Mouse (Mus musculus) heart, embryonic 11.5 days (tissue): Measurements from ENCODE around the gene Bri3bp. TPM values are rescaled to one million over a fixed set of nuclear protein-coding genes. Genes with fewer than 3 reads are reported as not detected.
"Not testable (repeated sequence)": the region's sequence is repeated elsewhere in the genome, so short reads cannot be mapped to it uniquely, and the experiment has no call there.

Experiments
- ATAC-seq: fragments of 200-750 bp; cut with Nextera tagmentation; replicated peaks from 2 replicates; pipeline ENCODE4 v1.8.0; 2017; ENCODE audit warnings: moderate library complexity; ENCODE audit not compliant: insufficient number of reproducible peaks, low FRiP score, low TSS enrichment
- H3K27ac ChIP-seq: fragments of 300-500 bp; sonication (generic); 2 replicates; pipeline ENCODE4 v1.5.1; 2014; ENCODE audit warnings: mild to moderate bottlenecking, low read depth, low read length
- H3K27me3 ChIP-seq: fragments of 300-500 bp; sonication (generic); 2 replicates; pipeline ENCODE4 v1.6.1; 2014; ENCODE audit warnings: mild to moderate bottlenecking, low read length, mixed read lengths; ENCODE audit not compliant: control insufficient read depth, insufficient read depth
- H3K36me3 ChIP-seq: fragments of 300-500 bp; sonication (generic); 2 replicates; pipeline ENCODE4 v1.6.1; 2014; ENCODE audit warnings: mild to moderate bottlenecking, low read length, moderate library complexity, mixed read lengths; ENCODE audit not compliant: control insufficient read depth, insufficient read depth
- H3K4me1 ChIP-seq: fragments of 300-500 bp; sonication (generic); 2 replicates; pipeline ENCODE4 v1.6.1; 2014; ENCODE audit warnings: low read length; ENCODE audit not compliant: control insufficient read depth, insufficient read depth
- H3K4me2 ChIP-seq: fragments of 300-500 bp; sonication (generic); 2 replicates; pipeline ENCODE4 v1.6.1; 2014; ENCODE audit warnings: mild to moderate bottlenecking, moderate library complexity
- H3K4me3 ChIP-seq: fragments of 300-500 bp; sonication (generic); 2 replicates; pipeline ENCODE4 v1.5.1; 2014; ENCODE audit warnings: low read depth, low read length
- H3K9ac ChIP-seq: fragments of 300-500 bp; sonication (generic); 2 replicates; pipeline ENCODE4 v1.6.1; 2014; ENCODE audit warnings: mild to moderate bottlenecking, low read depth, low read length, moderate library complexity
- H3K9me3 ChIP-seq: fragments of 300-500 bp; sonication (generic); replicated peaks from 2 replicates; pipeline ENCODE4 v1.6.1; 2016; ENCODE audit warnings: low read length; ENCODE audit not compliant: control insufficient read depth
- WGBS: fragments of 180-500 bp; shearing (Covaris S2); extraction: QIAGEN DNeasy Blood & Tissue Kit; methylation state at CpG from one replicate; pipeline ENCODE4 v1.1.7; 2014; ENCODE audit not compliant: insufficient replicate concordance; 5-methylcytosine and 5-hydroxymethylcytosine counted together
- polyA plus RNA-seq: library from polyadenylated mRNA; unstranded; fragments of >200 nt; fragmentation: Nextera tagmentation; extraction: Ambion mirVana; gene quantifications from 2 replicates; pipeline ENCODE4 v1.2.1, GENCODE M21; 2014

Bri3bp gene
- polyA plus RNA-seq, 1 experiment from 2014 or later: 32.7 TPM

- no peaks in the 10 kb centered on the region for H3K4me1 ChIP-seq
- H3K27ac ChIP-seq: no peak overlapping the region
- no peak for ATAC-seq
- H3K27me3 ChIP-seq: no peaks in the 10 kb centered on the region
- no peaks in the 10 kb centered on the region for H3K9me3 ChIP-seq
- no peak overlapping the region for H3K4me2 ChIP-seq
- no peak overlapping the region for H3K4me3 ChIP-seq
- no peak overlapping the region for H3K9ac ChIP-seq
- H3K36me3 ChIP-seq: peaks cover 56% of the 10 kb centered on the region
- 89% methylated on average over 12 of the region's 12 CpGs for WGBS
These were observed 22.7 kb upstream of the Bri3bp start for GRCm38 (mm10) chr5:125418636-125419035.

GRCm38 (mm10) chr5:125419124-125419523 is 22.2 kb upstream of the Bri3bp start:
- H3K27ac ChIP-seq: no peak overlapping the region
- no peaks in the 10 kb centered on the region for H3K9me3 ChIP-seq
- no peak overlapping the region for H3K4me2 ChIP-seq
- H3K4me1 ChIP-seq: no peaks in the 10 kb centered on the region
- H3K27me3 ChIP-seq: no peaks in the 10 kb centered on the region
- no peak overlapping the region for H3K9ac ChIP-seq
- H3K36me3 ChIP-seq: peaks cover 56% of the 10 kb centered on the region
- no peak overlapping the region for H3K4me3 ChIP-seq
- WGBS: 83% methylated on average over 11 of the region's 11 CpGs
- no peak for ATAC-seq

- WGBS: 92% methylated on average over 10 of the region's 10 CpGs
These were observed 15.6 kb upstream of the Bri3bp start for GRCm38 (mm10) chr5:125425698-125426276.

GRCm38 (mm10) chr5:125426343-125426742 is 15.0 kb upstream of the Bri3bp start:
- Histone ChIP-seq H3K27ac (peak overlapping the region; percentile 46; the same call in 1 of the 2 replicates), H3K4me2 (no peak overlapping the region), H3K27me3 (no peaks in the 10 kb centered on the region), H3K9me3 (no peaks in the 10 kb centered on the region), H3K9ac (no peak overlapping the region), H3K36me3 (peaks cover 52% of the 10 kb centered on the region), H3K4me3 (no peak overlapping the region), H3K4me1 (no peaks in the 10 kb centered on the region)
- 88% methylated on average over 10 of the region's 10 CpGs for WGBS
- no peak for ATAC-seq

More at GRCm38 (mm10) chr5:125425698-125426276, 15.6 kb upstream of the Bri3bp start:
- Histone ChIP-seq H3K27me3 (no peaks in the 10 kb centered on the region), H3K9me3 (no peaks in the 10 kb centered on the region), H3K4me3 (no peak overlapping the region), H3K4me1 (no peaks in the 10 kb centered on the region), H3K9ac (no peak overlapping the region), H3K27ac (peak overlapping the region; percentile 22; the same call in 1 of the 2 replicates), H3K4me2 (no peak overlapping the region), H3K36me3 (peaks cover 52% of the 10 kb centered on the region)
- no peak for ATAC-seq

- H3K9me3 ChIP-seq, ATAC-seq, H3K9ac ChIP-seq, H3K4me3 ChIP-seq, H3K4me2 ChIP-seq, H3K27me3 ChIP-seq, H3K27ac ChIP-seq, H3K4me1 ChIP-seq: not testable (repeated sequence)
- peaks cover 24% of the 10 kb centered on the region for H3K36me3 ChIP-seq
- WGBS: 93% methylated on average over 2 of the region's 2 CpGs
These were observed 9.0 kb upstream of the Bri3bp start for GRCm38 (mm10) chr5:125432324-125432723.

- WGBS: under 1% methylated on average over 45 of the region's 46 CpGs
- H3K9ac ChIP-seq: peak within 1 kb of the TSS; percentile 86
- H3K36me3 ChIP-seq: peaks cover 14% of the 10 kb centered on the region
- H3K4me2 ChIP-seq: peak within 1 kb of the TSS; percentile 95
- no peaks in the 10 kb centered on the region for H3K27me3 ChIP-seq
- no peaks in the 10 kb centered on the region for H3K9me3 ChIP-seq
- peak within 1 kb of the TSS; percentile 85 for H3K4me3 ChIP-seq
- peak within 1 kb of the TSS; percentile 46; the same call in 1 of the 2 replicates for H3K27ac ChIP-seq
- peaks cover 4% of the 10 kb centered on the region for H3K4me1 ChIP-seq
- peak; percentile 93 for ATAC-seq
These were observed 7.5 kb upstream of the Bri3bp start, which contains the start of gene Dhx37 for GRCm38 (mm10) chr5:125433793-125434337. TSS of gene Dhx37 (minus strand) at chr5:125434121.

GRCm38 (mm10) chr5:125434347-125434746 is 7.0 kb upstream of the Bri3bp start:
- not testable (repeated sequence) for H3K4me1 ChIP-seq, H3K9me3 ChIP-seq, H3K27ac ChIP-seq, ATAC-seq, H3K27me3 ChIP-seq, H3K9ac ChIP-seq, H3K36me3 ChIP-seq
- H3K4me3 ChIP-seq: peak overlapping the region; percentile 85
- 55% methylated on average over 15 of the region's 15 CpGs for WGBS
- peak overlapping the region; percentile 95 for H3K4me2 ChIP-seq

- 3% methylated on average over 7 of the region's 7 CpGs for WGBS
- Histone ChIP-seq H3K36me3 (no peaks in the 10 kb centered on the region; the same call in 1 of the 2 replicates), H3K4me2 (peak overlapping the region; percentile 87), H3K27ac (peak overlapping the region; percentile 66), H3K27me3 (no peaks in the 10 kb centered on the region), H3K4me1 (no peaks in the 10 kb centered on the region), H3K9me3 (no peaks in the 10 kb centered on the region), H3K9ac (peak overlapping the region; percentile 91), H3K4me3 (peak overlapping the region; percentile 94)
- no peak for ATAC-seq
These were observed 660 bp upstream of the Bri3bp start for GRCm38 (mm10) chr5:125440583-125441233.
